Mouse (Mus musculus): ENCODE results near the gene Dnajc2. TPM values are rescaled to one million over a fixed set of nuclear protein-coding genes. Genes with fewer than 3 reads are reported as not detected.

Dnajc2 gene
- 29.2 and 29.7 TPM in 2 replicates for polyA plus RNA-seq (2012; rRNA removed)

DNA sequence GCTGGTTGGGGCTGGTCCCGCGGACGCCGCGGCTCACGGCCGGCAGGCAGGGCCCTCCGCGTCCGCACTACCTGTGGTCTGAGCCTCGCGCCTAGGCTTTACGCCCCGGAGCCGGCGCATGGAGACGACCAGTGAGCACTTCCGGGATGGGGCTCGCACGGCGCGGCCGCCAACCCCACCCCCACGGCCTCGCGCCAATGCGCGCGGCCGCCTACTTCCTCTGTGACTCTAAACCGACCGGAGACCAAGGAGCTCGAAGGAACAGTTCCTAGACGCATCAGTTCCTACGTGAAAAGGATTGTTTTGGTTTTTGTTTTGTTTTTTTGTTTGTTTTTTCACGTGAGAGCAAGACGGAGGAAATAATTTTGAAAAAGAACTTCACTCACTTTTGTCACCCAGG, at the start of gene Dnajc2, which contains the start of gene Psmc2:
TSS of gene Dnajc2 (minus strand) at position 199 of the 400 bp plus-strand sequence.
TSS of gene Psmc2 (plus strand) at position 231 of the 400 bp plus-strand sequence.

DNA sequence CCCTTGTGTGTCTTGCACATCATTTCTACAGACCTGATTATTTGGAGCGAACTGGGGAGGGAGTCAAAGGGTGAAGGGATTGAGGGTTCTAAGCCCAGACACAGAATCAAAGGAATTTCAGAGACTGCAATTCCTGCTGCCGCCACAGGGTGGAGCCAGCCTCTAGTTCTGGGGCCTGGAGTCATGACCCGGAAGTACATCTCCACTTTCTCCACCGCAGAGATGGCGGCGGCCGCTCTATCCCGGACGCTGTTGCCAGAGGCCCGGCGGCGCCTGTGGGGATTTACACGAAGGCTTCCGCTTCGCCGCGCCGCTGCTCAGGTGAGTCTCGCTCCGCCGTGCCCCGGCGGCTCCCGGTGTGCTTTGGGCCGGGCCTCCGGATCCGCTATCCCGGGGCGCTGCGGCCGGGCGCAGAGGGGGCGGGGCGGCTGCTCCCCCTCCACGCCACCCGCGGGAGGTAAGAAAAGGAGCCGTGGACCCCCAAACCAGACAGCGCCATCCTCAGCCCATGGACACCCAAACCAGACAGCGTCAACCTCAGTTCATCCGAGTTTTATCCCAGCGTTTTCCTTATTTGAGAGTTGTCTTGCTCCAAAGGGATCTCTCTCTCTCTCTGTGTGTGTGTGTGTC, 48.0 kb downstream of the Dnajc2 start, which contains the start of gene Pmpcb:
TSS of gene Pmpcb (plus strand) at position 186 of the 630 bp plus-strand sequence.

Other genes starting within 250 kb of the Dnajc2 start
- 3.2 and 6.3 TPM in 2 replicates for gene Lrrc17, start 241.7 kb downstream of the Dnajc2 start, polyA plus RNA-seq (2012; rRNA removed)
- gene Fbxl13, start 139.6 kb downstream of the Dnajc2 start, polyA plus RNA-seq (2012; rRNA removed): 0.47 and 0.51 TPM in 2 replicates
- 94.5 and 95.0 TPM in 2 replicates for gene Armc10, start 139.4 kb downstream of the Dnajc2 start, polyA plus RNA-seq (2012; rRNA removed)
- 2.6 and 2.7 TPM in 2 replicates for gene Napepld, start 83.9 kb downstream of the Dnajc2 start, polyA plus RNA-seq (2012; rRNA removed)
- 66.3 and 69.6 TPM in 2 replicates for gene Pmpcb, start 48.1 kb downstream of the Dnajc2 start, polyA plus RNA-seq (2012; rRNA removed)
- gene Psmc2, start within 50 bp of the Dnajc2 start, polyA plus RNA-seq (2012; rRNA removed): 98.6 and 103 TPM in 2 replicates
- 0.25 and 0.34 TPM in 2 replicates for gene Slc26a5, start 80.4 kb upstream of the Dnajc2 start, polyA plus RNA-seq (2012; rRNA removed)